Mouse (Mus musculus) spleen, embryonic (tissue): Measurements from ENCODE around the gene Gja4.

Experiments
- CTCF ChIA-PET: fragments of 350-600 bp; sonication (Branson Sonifier 250); formaldehyde crosslinking; loops from one replicate; lab custom pipeline; 2022; lab: Charles Lee

The Gja4 gene

DNA sequence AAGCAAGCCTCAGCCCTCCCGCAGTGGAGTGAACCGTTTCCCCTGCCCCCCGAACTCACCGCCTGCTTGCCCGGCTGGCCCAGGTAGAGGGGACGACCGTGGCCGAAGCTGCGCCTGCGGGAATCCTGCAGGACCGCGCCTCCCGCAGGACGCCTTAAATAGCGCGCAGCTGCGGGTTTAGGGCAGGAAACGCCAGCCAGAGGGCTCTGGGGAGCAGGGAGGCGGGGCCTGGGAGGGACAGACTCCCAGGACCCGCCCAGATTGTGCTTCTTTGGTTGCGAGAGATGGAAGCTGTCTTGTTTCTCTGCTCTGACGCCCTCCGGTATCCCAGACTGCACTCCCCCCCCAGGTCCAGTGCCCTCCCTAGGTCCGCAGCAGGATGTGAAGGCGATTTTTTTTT, at the start of gene Gja4:
TSS of gene Gja4 (minus strand) at position 179 of the 400 bp plus-strand sequence.
- CTCF ChIA-PET: no interaction called here

DNA sequence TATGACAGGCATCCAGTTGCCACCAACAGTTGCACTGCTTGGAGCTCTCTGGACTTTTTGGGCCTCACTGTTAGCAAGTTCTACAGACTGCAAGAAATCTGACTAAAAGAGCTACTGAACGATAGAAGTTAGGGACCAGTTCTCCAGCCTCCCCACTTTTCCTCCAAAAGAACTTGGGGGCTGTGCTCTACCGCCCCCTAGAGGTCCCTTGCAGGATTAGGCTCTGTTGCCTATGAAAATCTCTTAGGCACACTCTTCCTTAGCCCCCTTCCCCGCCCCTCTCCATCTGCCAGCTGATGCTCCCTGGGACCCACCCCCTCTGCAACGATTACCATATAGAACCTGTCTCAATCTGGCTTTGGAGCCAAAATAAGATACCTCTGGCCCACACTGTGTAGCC, 49.5 kb upstream of the Gja4 start:
- CTCF ChIA-PET: no interaction called here

DNA sequence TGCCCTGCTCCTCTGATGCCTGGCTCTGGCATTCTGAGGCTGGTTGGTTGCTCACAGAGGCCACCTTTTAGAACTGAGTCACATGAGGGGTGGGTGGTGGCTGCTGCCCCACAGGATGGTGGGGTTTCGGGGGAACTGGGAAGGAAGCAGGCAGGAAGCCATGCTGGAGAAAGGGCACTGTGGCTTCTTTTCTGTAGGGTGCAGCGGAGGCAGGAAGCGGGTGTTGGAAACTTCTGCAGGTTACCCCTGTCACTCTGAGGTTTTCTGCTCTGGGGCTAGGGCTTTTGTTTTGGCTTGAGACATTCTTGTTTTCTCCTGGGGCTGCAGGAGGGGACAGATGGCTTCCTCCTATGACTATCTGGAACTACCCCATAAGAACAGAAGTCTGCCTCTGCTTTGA, 48.7 kb upstream of the Gja4 start:
- CTCF ChIA-PET: no interaction called here

GRCm38 (mm10) chr4:127358018-127358417, 44.2 kb upstream of the Gja4 start, which contains the start of gene Gjb5:
TSS of gene Gjb5 (minus strand) at chr4:127358181.
- CTCF ChIA-PET: no interaction called here

DNA sequence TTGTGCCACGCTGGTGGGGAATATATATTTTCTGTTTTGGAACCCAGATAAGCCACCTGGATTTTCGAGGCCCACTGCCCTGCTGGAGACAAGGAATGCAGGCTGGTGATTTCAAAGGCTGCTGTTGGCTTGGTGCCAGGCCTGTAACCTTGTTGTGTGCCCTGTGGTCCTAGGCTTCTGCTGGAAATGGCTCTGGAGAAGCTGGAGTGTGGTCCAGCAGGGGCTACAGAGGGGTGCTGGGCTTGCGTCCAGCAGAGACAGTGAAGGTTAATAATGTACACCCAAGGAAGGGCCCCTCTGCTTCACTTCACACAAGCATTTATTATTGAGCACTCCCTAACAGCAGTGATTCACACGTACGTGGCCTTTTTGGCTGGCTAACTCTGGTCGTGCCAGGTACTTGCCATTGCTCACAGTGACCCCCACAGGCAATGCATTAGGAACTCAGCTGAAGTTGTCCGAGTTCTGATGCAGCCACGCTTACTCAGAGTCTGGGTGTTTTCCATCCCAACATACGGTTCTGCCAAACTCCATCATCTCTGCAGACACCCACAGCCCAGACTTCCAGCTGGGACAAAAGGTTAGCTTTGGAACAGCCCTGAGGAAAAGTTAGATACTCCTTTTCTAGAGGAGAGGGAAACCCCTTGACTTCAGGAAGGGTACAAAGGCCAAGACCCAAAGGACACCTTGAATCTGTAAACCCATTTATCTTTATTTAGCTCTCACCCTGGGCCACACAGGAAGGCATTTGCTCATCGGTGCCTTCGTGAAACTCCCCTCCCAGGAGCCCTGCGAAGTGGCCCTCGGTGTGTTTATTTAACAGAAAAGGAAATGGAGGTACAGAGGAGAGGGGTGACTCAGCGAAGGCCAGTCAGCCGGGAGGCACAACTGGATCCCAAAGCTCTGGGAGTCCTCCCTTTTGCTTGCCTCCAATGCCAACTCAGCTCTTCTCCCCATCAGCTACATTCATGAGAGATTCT, 41.0 kb upstream of the Gja4 start:
- CTCF ChIA-PET: no interaction called here

DNA sequence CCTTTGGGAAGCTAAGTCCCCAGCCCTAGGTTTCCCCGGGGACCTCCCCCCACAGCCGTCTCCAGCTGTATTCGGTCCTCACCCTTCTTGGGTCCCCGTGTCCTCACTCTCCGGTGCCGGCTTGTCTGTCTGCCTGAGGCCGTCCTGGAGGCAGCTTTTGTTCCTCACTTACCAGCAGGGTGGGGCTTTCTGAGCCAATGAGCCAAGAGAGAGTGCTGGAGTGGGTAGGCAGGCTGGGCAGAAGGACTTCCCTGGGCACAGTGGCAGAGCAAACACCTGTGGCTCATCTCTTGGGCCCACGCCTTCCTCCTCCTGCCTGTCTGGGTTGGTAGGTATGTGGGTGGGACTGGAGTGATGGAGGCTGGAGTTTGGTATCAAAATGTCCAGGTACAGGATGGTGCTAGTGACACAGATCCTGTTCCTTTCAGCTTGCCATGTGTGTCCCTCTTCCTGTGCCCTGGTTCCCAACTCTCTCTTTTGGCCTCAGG, 40.2 kb upstream of the Gja4 start, which contains the start of gene Gjb4:
TSS of gene Gjb4 (minus strand) at position 131 of the 488 bp plus-strand sequence.
- CTCF ChIA-PET: no interaction called here

DNA sequence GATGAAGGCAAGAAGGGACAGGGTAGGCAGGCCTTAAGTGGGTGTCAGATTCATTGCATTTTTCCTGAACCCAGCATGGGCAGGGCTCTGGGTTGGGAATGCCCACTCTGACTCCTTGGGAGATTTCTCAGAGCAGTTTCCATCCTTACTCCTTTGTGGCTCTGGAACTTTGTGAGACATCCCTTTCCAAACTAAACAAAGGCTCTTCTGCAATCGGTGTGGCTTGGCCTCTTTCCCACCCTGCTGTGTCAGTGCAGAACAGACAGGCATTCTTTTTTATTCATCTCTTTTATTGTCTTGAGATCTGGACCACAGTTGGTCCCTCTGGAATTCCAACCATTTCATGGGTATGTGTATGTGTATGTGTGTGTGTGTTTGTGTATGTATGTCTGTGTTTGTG, 38.8 kb upstream of the Gja4 start:
- CTCF ChIA-PET: no interaction called here

DNA sequence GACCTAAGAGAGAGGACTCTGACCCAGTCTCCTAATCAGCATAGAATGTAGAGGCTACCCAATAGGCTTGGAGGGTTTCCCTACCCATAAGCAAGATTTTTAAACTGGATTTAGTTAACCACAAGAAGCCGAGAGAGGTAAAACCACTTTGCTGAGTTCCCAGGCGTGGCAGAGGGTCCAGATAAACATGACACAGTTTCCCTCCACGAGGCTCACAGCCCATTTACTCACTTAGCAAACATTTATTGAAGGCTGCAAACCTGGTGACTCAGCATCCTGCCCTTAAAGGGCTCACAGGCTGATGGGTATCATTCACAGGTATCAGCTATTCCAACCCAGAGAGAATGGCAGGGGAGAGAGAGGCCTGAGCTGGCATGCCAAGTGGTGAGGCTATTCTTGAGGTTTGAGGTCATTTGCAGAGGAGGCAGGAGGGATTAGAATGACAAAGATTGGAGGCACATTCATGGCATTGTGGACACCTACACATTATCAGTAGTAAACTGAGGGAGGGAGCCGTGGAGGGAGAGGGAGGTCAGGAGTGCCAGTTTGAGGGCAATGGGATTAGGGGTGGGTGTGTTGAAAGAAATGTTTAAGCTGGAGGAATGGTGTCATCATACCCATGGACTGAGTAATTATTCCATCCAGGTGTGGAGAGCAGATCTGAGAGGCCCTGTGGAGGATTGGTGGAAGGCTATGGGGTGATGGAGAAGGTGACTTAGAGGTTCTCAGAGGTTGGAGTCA, 35.9 kb upstream of the Gja4 start:
- CTCF ChIA-PET: no interaction called here

GRCm38 (mm10) chr4:127345000-127345399, 31.2 kb upstream of the Gja4 start:
- CTCF ChIA-PET: no interaction called here

DNA sequence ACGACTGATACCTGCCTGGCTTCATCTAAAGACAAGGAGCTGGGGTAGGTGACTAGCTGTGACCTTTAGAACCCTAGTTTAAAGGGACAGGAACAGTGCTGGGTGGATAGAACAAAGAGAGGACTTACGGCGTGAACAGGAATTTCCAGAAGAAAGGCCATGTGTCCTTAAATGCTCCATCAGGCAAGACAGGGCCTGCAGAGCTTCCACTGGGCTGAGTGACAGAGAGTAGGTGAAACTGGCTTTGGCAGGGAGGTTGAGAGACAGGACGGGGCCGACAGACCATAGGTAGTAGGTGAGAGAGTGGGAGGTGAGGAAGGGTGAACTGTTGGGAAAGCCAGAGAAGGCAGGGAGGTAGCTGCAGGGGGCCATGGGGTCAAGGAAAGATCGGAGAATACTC, 27.5 kb upstream of the Gja4 start:
- CTCF ChIA-PET: no interaction called here

DNA sequence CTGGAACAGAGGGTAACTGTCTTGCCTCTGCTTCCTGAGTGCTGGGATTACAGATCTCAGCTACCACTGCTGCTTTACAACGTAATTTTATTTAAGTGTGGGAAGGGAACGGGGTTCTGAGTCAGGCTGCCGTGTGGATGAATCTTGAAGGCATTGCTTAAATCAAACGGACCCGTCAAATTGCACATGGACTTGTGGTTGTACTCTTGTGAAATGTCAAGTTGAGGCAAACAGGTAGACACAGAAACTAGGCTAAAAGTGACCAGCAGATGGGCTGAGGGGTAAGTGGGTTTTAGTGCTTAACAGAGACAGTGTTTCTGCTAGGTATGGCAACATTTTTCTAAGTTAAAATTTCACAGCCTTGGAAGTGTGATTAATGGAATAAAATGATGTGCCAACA, 23.8 kb upstream of the Gja4 start:
- CTCF ChIA-PET: no interaction called here

DNA sequence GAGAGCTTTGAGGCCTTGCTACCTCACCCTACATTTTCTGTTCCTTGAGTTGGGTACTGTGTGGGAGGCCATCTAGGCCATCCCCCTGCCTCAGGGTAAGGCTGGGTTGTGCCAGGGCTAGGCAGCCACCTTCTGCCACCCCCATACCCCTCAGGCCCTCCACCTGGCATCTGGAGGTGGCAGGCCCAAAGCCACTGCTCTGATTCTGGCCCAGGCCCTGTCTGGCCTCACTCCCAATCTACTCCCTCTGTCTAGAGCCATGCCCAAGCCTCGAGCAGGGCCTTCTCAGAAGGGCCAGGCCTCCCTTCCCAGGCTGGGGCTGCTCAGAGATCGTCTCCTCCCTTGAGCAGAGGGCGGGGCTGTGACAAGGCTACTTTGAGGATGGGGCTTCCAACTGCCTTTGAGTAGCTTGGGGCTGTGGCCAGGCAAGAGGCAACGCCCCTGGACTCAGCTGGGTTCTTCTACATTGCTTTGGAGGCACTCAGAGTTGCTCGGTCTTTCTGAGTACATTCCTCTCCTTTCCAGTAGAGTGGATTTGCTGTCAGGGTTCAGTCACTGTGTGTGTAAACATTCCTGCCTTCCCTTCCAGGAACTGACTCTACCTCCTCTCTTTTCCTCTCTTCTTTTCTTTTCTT, 21.1 kb upstream of the Gja4 start:
- CTCF ChIA-PET: no interaction called here

DNA sequence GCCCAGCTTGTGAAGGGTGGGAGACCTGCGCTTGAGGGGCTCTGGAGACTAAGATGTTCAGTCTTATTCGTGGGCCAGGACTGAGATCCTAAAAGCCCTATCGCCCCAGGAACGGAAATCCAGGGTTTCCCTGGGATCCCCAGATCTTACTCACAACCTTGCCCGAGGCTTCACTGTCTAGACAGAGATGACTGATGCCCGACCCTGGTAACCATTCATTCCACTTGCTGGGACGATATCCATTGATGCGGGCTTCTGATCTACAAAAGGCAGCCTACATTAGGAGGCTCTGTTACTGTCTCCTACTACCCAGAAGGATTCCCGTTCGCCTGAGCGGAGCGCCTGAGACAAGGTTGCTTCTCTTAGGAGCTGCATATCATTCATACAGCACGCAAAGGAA, 17.3 kb upstream of the Gja4 start:
- CTCF ChIA-PET: no interaction called here

- CTCF ChIA-PET: no interaction called here
Observed at GRCm38 (mm10) chr4:127330181-127331100, 16.6 kb upstream of the Gja4 start, which contains the start of gene Gjb3. TSS of gene Gjb3 (minus strand) at chr4:127330844.

- CTCF ChIA-PET: no interaction called here
Observed at GRCm38 (mm10) chr4:127329751-127330150, 15.9 kb upstream of the Gja4 start.

GRCm38 (mm10) chr4:127329046-127329445, 15.2 kb upstream of the Gja4 start:
- CTCF ChIA-PET: no interaction called here

DNA sequence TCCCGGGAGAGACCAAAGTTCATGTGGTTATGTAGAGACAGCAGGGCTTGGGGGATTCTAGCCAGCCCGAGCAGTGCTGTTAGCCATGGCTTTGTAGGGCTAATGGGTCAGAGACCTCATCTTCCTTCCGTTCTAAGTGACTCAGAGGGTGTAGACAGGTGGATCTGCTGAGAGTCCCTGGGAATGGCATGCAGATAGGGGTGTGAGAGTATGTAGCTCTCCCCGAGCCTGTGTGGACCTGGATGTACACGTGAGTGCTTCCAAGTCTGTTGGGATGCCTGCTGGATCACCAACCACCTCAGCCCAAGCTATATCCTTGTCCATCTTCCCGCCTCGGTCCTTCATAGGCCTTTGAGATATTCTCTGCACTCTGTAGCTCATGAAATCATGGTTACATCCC, 14.5 kb upstream of the Gja4 start:
- CTCF ChIA-PET: no interaction called here

DNA sequence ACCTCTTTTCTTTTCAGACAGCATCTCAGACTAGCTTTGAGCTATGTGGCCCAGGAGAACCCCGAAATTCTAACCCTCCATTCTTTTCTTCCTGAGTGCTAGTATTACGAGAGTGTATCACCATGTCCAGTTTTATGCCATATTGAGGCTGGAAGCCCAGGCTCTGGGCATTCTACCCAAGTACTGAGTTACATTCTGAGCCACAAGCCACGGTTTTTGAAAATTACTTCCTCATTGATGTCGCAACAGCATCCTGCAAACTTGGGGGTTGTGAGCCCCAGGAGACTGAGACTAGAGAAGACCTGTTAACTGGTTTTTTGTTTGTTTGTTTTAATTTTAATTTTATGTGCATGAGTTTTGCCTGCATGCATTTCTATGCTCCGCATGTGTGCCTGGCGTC, 13.9 kb upstream of the Gja4 start:
- CTCF ChIA-PET: no interaction called here

- CTCF ChIA-PET: no interaction called here
Observed at GRCm38 (mm10) chr4:127327258-127327657, 13.4 kb upstream of the Gja4 start.

DNA sequence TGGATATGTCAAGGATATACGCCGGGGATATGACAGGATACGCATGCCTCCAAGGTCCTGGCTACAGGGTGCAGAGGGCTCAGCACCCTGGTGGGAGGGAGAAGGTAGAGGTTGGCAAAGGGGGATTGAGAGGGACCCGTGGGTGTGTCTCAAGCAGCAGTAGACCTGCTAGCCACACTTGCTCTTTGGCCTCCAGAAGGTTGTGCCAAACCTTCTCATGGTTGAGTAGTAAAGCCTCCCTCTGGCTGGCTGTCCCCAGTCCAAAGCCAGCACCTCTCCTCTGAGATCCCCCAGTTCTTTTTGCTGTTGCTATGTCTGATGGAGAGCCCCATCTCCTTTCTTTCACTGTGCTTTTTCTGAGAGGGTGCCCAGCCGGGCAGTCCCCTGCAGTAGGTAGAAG, 11.4 kb upstream of the Gja4 start:
- CTCF ChIA-PET: no interaction called here

- CTCF ChIA-PET: no interaction called here
Observed at GRCm38 (mm10) chr4:127324759-127325158, 10.9 kb upstream of the Gja4 start.
